Mouse (Mus musculus): Measurements from ENCODE around the gene Mtmr12. TPM values are rescaled to one million over a fixed set of nuclear protein-coding genes. Genes with fewer than 3 reads are reported as not detected.

Gene Mtmr12
- polyA plus RNA-seq, 1 experiment from 2014 or later: 17.6 TPM

GRCm38 (mm10) chr15:12298231-12298737, 93.5 kb downstream of the Mtmr12 start:
- H3K27me3 ChIP-seq (ENCODE audit: control insufficient read depth, insufficient read depth, low read length): no peaks in the 10 kb centered on the region
- H3K4me2 ChIP-seq (ENCODE audit: low read depth, low read length): no peak overlapping the region
- H3K4me3 ChIP-seq (ENCODE audit: low read depth, low read length): no peak overlapping the region
- H3K4me1 ChIP-seq (ENCODE audit: control insufficient read depth, insufficient read depth, low read length): no peaks in the 10 kb centered on the region
- WGBS: 86% methylated on average over 7 of the region's 7 CpGs
- H3K36me3 ChIP-seq (replicated peaks; ENCODE audit: control insufficient read depth, insufficient read depth, low read depth, low read length): no peaks in the 10 kb centered on the region
- H3K27ac ChIP-seq (replicated peaks; ENCODE audit: low read depth, low read length): no peak overlapping the region
- ATAC-seq (replicated peaks; ENCODE audit: insufficient number of reproducible peaks, low FRiP score, low TSS enrichment, low read depth) (no peak), DNase-seq (ENCODE audit: low spot score) (no peak)
- H3K9ac ChIP-seq (replicated peaks; ENCODE audit: low read length): no peak overlapping the region
- H3K9me3 ChIP-seq (replicated peaks; ENCODE audit: control insufficient read depth, low read length): no peaks in the 10 kb centered on the region

GRCm38 (mm10) chr15:12301771-12302170, 96.9 kb downstream of the Mtmr12 start:
- DNase-seq (ENCODE audit: low spot score): no peak
- H3K4me3 ChIP-seq (ENCODE audit: low read depth, low read length): no peak overlapping the region

GRCm38 (mm10) chr15:12306188-12307071, 101.6 kb downstream of the Mtmr12 start:
- no peaks in the 10 kb centered on the region for H3K27me3 ChIP-seq (ENCODE audit: control insufficient read depth, insufficient read depth, low read length)
- H3K9me3 ChIP-seq (replicated peaks; ENCODE audit: control insufficient read depth, low read length): no peaks in the 10 kb centered on the region
- no peaks in the 10 kb centered on the region for H3K4me1 ChIP-seq (ENCODE audit: control insufficient read depth, insufficient read depth, low read length)
- no peaks in the 10 kb centered on the region for H3K36me3 ChIP-seq (replicated peaks; ENCODE audit: control insufficient read depth, insufficient read depth, low read depth, low read length)
- no peak overlapping the region for H3K4me3 ChIP-seq (ENCODE audit: low read depth, low read length)
- 63% methylated on average over 8 of the region's 8 CpGs for WGBS
- DNase-seq (ENCODE audit: low spot score): no peak
- H3K4me2 ChIP-seq (ENCODE audit: low read depth, low read length): no peak overlapping the region
- no peak overlapping the region for H3K27ac ChIP-seq (replicated peaks; ENCODE audit: low read depth, low read length)
- ATAC-seq (replicated peaks; ENCODE audit: insufficient number of reproducible peaks, low FRiP score, low TSS enrichment, low read depth): no peak
- H3K9ac ChIP-seq (replicated peaks; ENCODE audit: low read length): no peak overlapping the region

More at GRCm38 (mm10) chr15:12301771-12302170, 96.9 kb downstream of the Mtmr12 start:
- ATAC-seq (replicated peaks; ENCODE audit: insufficient number of reproducible peaks, low FRiP score, low TSS enrichment, low read depth): no peak
- Histone ChIP-seq H3K27me3 (ENCODE audit: control insufficient read depth, insufficient read depth, low read length) (no peaks in the 10 kb centered on the region), H3K27ac (replicated peaks; ENCODE audit: low read depth, low read length) (no peak overlapping the region), H3K9me3 (replicated peaks; ENCODE audit: control insufficient read depth, low read length) (no peaks in the 10 kb centered on the region), H3K4me1 (ENCODE audit: control insufficient read depth, insufficient read depth, low read length) (no peaks in the 10 kb centered on the region), H3K36me3 (replicated peaks; ENCODE audit: control insufficient read depth, insufficient read depth, low read depth, low read length) (no peaks in the 10 kb centered on the region), H3K4me2 (ENCODE audit: low read depth, low read length) (no peak overlapping the region), H3K9ac (replicated peaks; ENCODE audit: low read length) (no peak overlapping the region)
- WGBS: 83% methylated on average over 6 of the region's 6 CpGs

- DNase-seq (ENCODE audit: low spot score) (no peak), ATAC-seq (replicated peaks; ENCODE audit: insufficient number of reproducible peaks, low FRiP score, low TSS enrichment, low read depth) (no peak)
- 74% methylated on average over 4 of the region's 4 CpGs for WGBS
- Histone ChIP-seq H3K9ac (replicated peaks; ENCODE audit: low read length) (no peak overlapping the region), H3K4me1 (ENCODE audit: control insufficient read depth, insufficient read depth, low read length) (no peaks in the 10 kb centered on the region), H3K36me3 (replicated peaks; ENCODE audit: control insufficient read depth, insufficient read depth, low read depth, low read length) (no peaks in the 10 kb centered on the region), H3K27ac (replicated peaks; ENCODE audit: low read depth, low read length) (no peak overlapping the region), H3K9me3 (replicated peaks; ENCODE audit: control insufficient read depth, low read length) (no peaks in the 10 kb centered on the region), H3K27me3 (ENCODE audit: control insufficient read depth, insufficient read depth, low read length) (no peaks in the 10 kb centered on the region), H3K4me3 (ENCODE audit: low read depth, low read length) (no peak overlapping the region), H3K4me2 (ENCODE audit: low read depth, low read length) (no peak overlapping the region)
These were observed 102.3 kb downstream of the Mtmr12 start for GRCm38 (mm10) chr15:12307114-12307513.

GRCm38 (mm10) chr15:12308539-12308938, 103.7 kb downstream of the Mtmr12 start:
- Histone ChIP-seq H3K27me3 (ENCODE audit: control insufficient read depth, insufficient read depth, low read length) (no peaks in the 10 kb centered on the region), H3K4me3 (ENCODE audit: low read depth, low read length) (no peak overlapping the region), H3K9me3 (replicated peaks; ENCODE audit: control insufficient read depth, low read length) (no peaks in the 10 kb centered on the region), H3K4me2 (ENCODE audit: low read depth, low read length) (no peak overlapping the region), H3K4me1 (ENCODE audit: control insufficient read depth, insufficient read depth, low read length) (no peaks in the 10 kb centered on the region), H3K9ac (replicated peaks; ENCODE audit: low read length) (no peak overlapping the region), H3K36me3 (replicated peaks; ENCODE audit: control insufficient read depth, insufficient read depth, low read depth, low read length) (no peaks in the 10 kb centered on the region), H3K27ac (replicated peaks; ENCODE audit: low read depth, low read length) (no peak overlapping the region)
- ATAC-seq (replicated peaks; ENCODE audit: insufficient number of reproducible peaks, low FRiP score, low TSS enrichment, low read depth) (no peak), DNase-seq (ENCODE audit: low spot score) (no peak)
- WGBS: 83% methylated on average over 5 of the region's 5 CpGs

- H3K4me3 ChIP-seq (ENCODE audit: low read depth, low read length): no peak overlapping the region
- H3K9ac ChIP-seq (replicated peaks; ENCODE audit: low read length): no peak overlapping the region
- no peak for ATAC-seq (replicated peaks; ENCODE audit: insufficient number of reproducible peaks, low FRiP score, low TSS enrichment, low read depth)
- DNase-seq (ENCODE audit: low spot score): no peak
- no peak overlapping the region for H3K27ac ChIP-seq (replicated peaks; ENCODE audit: low read depth, low read length)
- WGBS: 90% methylated on average over 4 of the region's 4 CpGs
- H3K27me3 ChIP-seq (ENCODE audit: control insufficient read depth, insufficient read depth, low read length): no peaks in the 10 kb centered on the region
- H3K4me1 ChIP-seq (ENCODE audit: control insufficient read depth, insufficient read depth, low read length): no peaks in the 10 kb centered on the region
- no peaks in the 10 kb centered on the region for H3K36me3 ChIP-seq (replicated peaks; ENCODE audit: control insufficient read depth, insufficient read depth, low read depth, low read length)
- no peaks in the 10 kb centered on the region for H3K9me3 ChIP-seq (replicated peaks; ENCODE audit: control insufficient read depth, low read length)
- no peak overlapping the region for H3K4me2 ChIP-seq (ENCODE audit: low read depth, low read length)
These were observed 105.8 kb downstream of the Mtmr12 start for GRCm38 (mm10) chr15:12310676-12311075.

GRCm38 (mm10) chr15:12311465-12311864, 106.6 kb downstream of the Mtmr12 start:
- no peak overlapping the region for H3K4me2 ChIP-seq (ENCODE audit: low read depth, low read length)
- ATAC-seq (replicated peaks; ENCODE audit: insufficient number of reproducible peaks, low FRiP score, low TSS enrichment, low read depth): no peak
- H3K36me3 ChIP-seq (replicated peaks; ENCODE audit: control insufficient read depth, insufficient read depth, low read depth, low read length): no peaks in the 10 kb centered on the region
- H3K27ac ChIP-seq (replicated peaks; ENCODE audit: low read depth, low read length): no peak overlapping the region
- DNase-seq (ENCODE audit: low spot score): no peak
- H3K9ac ChIP-seq (replicated peaks; ENCODE audit: low read length): no peak overlapping the region
- no peaks in the 10 kb centered on the region for H3K4me1 ChIP-seq (ENCODE audit: control insufficient read depth, insufficient read depth, low read length)
- H3K27me3 ChIP-seq (ENCODE audit: control insufficient read depth, insufficient read depth, low read length): no peaks in the 10 kb centered on the region
- WGBS: 93% methylated on average over 7 of the region's 7 CpGs
- no peak overlapping the region for H3K4me3 ChIP-seq (ENCODE audit: low read depth, low read length)
- no peaks in the 10 kb centered on the region for H3K9me3 ChIP-seq (replicated peaks; ENCODE audit: control insufficient read depth, low read length)

GRCm38 (mm10) chr15:12313255-12313654, 108.4 kb downstream of the Mtmr12 start:
- no peak for DNase-seq (ENCODE audit: low spot score)
- no peaks in the 10 kb centered on the region for H3K9me3 ChIP-seq (replicated peaks; ENCODE audit: control insufficient read depth, low read length)
- H3K36me3 ChIP-seq (replicated peaks; ENCODE audit: control insufficient read depth, insufficient read depth, low read depth, low read length): no peaks in the 10 kb centered on the region
- 26% methylated on average over 1 of the region's 1 CpGs for WGBS
- ATAC-seq (replicated peaks; ENCODE audit: insufficient number of reproducible peaks, low FRiP score, low TSS enrichment, low read depth): no peak
- no peaks in the 10 kb centered on the region for H3K4me1 ChIP-seq (ENCODE audit: control insufficient read depth, insufficient read depth, low read length)
- no peak overlapping the region for H3K4me3 ChIP-seq (ENCODE audit: low read depth, low read length)
- H3K4me2 ChIP-seq (ENCODE audit: low read depth, low read length): no peak overlapping the region
- no peak overlapping the region for H3K27ac ChIP-seq (replicated peaks; ENCODE audit: low read depth, low read length)
- no peak overlapping the region for H3K9ac ChIP-seq (replicated peaks; ENCODE audit: low read length)
- no peaks in the 10 kb centered on the region for H3K27me3 ChIP-seq (ENCODE audit: control insufficient read depth, insufficient read depth, low read length)

Data from embryonic facial prominence, embryonic 11.5 days (tissue).